Mouse (Mus musculus) bone marrow, adult 2 months (tissue): ENCODE results near the gene Cdc20.

Experiments
- CTCF ChIP-seq: fragments of 200-500 bp; IDR thresholded peaks from 2 replicates; pipeline ENCODE4 v1.5.1; 2011; ENCODE audit warnings: low read length, control low read depth; ENCODE audit not compliant: control insufficient read depth, insufficient read depth
- POLR2A ChIP-seq: fragments of 200-500 bp; IDR thresholded peaks from 2 replicates; pipeline ENCODE4 v1.6.1; 2011; ENCODE audit warnings: low read depth, mild to moderate bottlenecking, control low read depth, low read length, borderline replicate concordance; ENCODE audit not compliant: control insufficient read depth

GRCm38 (mm10) chr4:118390146-118390545 lies 47.0 kb downstream of the Cdc20 start:
- TF ChIP-seq CTCF: no peak
- no peak for TF ChIP-seq POLR2A
